Mouse (Mus musculus): ENCODE measurements around the gene Osbpl6.
A peak's percentile ranks its signal among the peaks of the same experiment; 100 is the strongest.

DNA sequence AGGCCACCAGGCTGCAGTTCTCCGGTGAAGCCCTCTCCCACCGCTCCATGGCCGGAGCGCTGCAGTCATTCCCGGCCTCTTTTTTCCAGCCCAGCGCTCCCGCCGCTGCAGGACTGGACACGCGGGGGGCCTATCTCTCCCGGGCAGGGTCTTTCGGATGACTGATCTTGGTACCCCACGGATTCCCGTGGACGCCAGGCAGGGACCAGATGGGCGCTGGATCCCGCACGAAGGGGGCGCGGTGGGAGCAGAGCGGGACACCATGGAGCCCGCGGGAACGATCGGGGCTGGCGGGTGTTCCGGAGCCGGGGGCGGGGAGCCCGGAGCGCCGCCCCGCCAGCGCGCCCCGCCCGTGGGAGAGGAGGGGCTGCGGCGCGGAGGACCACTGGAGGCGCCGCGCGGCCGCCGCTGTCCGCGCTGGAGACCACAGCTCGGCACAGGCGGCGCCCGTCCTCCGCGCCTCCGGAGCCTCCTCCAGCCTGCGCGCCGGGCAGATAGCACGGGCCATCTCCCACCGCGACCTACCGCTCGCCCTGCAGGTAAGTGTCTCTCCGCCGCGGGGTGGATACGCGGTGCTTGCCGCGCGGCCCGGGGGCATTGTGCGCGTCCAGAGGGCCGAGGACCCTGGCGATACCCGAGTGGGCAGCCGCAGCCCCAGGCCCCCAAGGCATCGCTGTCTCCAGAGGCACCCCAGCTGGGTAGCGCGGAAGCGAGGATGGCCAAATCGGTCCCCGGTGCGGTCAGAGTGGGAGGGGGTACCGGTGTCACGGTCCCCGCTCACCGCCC, at the start of gene Osbpl6:
- TF ChIP-seq EP300 (IDR thresholded peaks at IDR 0.05; ENCODE audit: low read depth) (no peak), CTCF (IDR thresholded peaks at IDR 0.05; ENCODE audit: low read depth) (0 out of 2 replicates have a peak, but pooled peaks have one; percentile 1)
